Mouse (Mus musculus): ENCODE data around the gene Tigit.

DNA sequence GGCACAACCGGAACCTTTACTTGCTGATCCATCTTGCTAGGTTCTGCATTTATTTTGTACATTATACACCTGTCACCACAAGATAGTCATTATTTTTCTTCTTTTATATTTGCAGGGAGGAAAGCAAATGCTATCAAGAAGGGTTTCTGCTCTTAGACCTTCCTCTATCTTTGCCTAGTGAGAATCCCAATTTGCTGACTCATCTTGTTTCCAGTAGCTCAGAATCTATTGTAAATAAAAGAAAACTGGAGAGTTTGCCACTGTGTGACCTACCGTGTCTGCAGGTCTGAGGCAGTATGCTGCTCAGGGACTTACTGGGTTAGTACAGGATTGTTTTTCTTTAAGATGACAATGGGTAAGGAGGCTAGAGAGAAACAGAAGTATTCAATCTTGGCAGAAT is 24.0 kb upstream of the Tigit start:
- TF ChIP-seq CTCF (IDR thresholded peaks at IDR 0.05; ENCODE audit: low read depth, low read length) (no peak), GATA1 (IDR thresholded peaks at IDR 0.05; ENCODE audit: borderline replicate concordance, low read length) (no peak), POLR2AphosphoS5 (IDR thresholded peaks at IDR 0.05; ENCODE audit: insufficient replicate concordance, low read depth, low read length) (no peak), TAL1 (conservative IDR thresholded peaks at IDR 0.05; ENCODE audit: low read depth, low read length) (no peak)
